Mouse (Mus musculus) liver, postnatal 0 days (tissue): ENCODE results near the gene Itm2b.

Experiments
- CTCF ChIP-seq: sonication (generic); IDR thresholded peaks from 2 replicates; pipeline ENCODE4 v1.5.1; 2016; ENCODE audit warnings: antibody characterized with exemption, low read depth
- EP300 ChIP-seq: IDR thresholded peaks from 2 replicates; pipeline ENCODE4 v1.6.1; 2016; ENCODE audit warnings: antibody characterized with exemption, low read depth, mild to moderate bottlenecking

- no peak for TF ChIP-seq CTCF
- TF ChIP-seq EP300 = no peak
Measured at GRCm38 (mm10) chr14:73424961-73425360, 39.9 kb upstream of the Itm2b start.
